Mouse (Mus musculus) bone marrow macrophage, adult 2 months (primary cell): ENCODE data around the gene Mertk.

Experiments
- CTCF ChIP-seq: IDR thresholded peaks from 2 replicates; pipeline ENCODE4 v1.5.1; 2012; ENCODE audit warnings: low read depth, mild to moderate bottlenecking, low read length, moderate library complexity
- POLR2A ChIP-seq: IDR thresholded peaks from 2 replicates; pipeline ENCODE4 v1.6.1; 2012; ENCODE audit warnings: mild to moderate bottlenecking, low read depth, low read length, borderline replicate concordance

- TF ChIP-seq CTCF = no peak
- TF ChIP-seq POLR2A = no peak
Observed at GRCm38 (mm10) chr2:128728066-128728465, 29.3 kb downstream of the Mertk start.
